Comparison of ENCODE assay signal across 20 mouse cellular contexts in the genomic region with DNA sequence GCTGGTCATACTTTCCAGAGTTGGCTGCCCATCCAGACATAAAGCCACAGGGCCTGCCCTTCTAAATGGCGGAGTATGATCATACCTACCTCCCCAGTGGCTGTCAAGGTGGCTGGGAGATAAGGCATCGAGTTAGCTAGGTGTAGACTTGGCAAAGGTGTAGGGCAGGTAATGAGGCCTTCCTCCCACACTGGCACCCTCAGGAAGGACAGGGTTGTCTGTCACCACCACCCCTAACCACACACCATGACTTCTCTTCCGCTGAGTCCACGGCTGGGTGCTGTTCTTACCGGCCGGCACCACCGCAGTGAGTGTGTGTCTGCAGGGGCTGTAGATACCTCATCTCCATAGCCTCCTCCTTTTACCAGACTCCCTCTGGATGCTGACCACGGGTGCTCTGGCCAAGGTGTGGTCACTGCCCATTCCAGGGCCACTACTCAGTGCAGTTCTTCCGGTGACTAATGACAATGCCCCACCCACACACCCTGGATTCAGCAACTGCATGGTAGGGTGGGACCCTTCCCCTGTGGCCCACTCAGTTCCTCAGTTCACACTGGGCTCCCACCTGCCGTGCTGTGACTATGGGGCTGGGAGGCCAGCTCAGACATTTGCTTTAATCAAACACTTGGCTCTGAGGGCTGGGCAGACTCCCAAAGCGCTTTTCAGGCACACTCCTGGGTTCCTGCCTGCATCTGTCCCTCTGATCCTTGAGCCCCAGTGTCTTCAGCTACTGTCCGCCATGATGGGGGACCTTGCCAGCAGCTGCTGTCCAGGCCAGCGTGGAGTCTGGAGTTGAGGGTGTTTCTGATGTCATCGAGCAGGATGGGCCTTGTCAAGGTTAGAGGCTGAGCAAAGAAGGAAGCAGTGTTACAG. TPM values are rescaled to one million over a fixed set of nuclear protein-coding genes. Genes with fewer than 3 reads are reported as not detected.
DNase-seq lines count a peak whose midpoint lies in the region; ATAC-seq and TF ChIP-seq lines count a peak whose summit lies in the region.
"Had no signal": no experiment of that assay in that cellular context is flagged by ENCODE, and none has a peak within 500 bp of the region (broad histone marks: within the 10 kb centered on the region; RNA-seq: fewer than 3 reads in every experiment).

No protein-coding gene starts in this region.

- no peak overlapping the region for H3K4me2 ChIP-seq in hindbrain, embryonic 14.5 days (replicated peaks)
- no peak overlapping the region for H3K4me2 ChIP-seq in CH12.LX (ENCODE audit: insufficient read depth, low read depth, poor library complexity, severe bottlenecking)
- H3K4me2 ChIP-seq in forebrain, embryonic 13.5 days = no peak overlapping the region
- H3K4me2 ChIP-seq: heart, embryonic 15.5 days; limb, embryonic 13.5 days; liver, embryonic 15.5 days; midbrain, embryonic 11.5 days had no signal

- H3K9ac ChIP-seq in hindbrain, embryonic 14.5 days = no peak overlapping the region
- no peak overlapping the region for H3K9ac ChIP-seq in CH12.LX (ENCODE audit: insufficient read depth, low read depth)
- no peak overlapping the region for H3K9ac ChIP-seq in forebrain, embryonic 13.5 days
- H3K9ac ChIP-seq: heart, embryonic 15.5 days; limb, embryonic 13.5 days; liver, embryonic 15.5 days had no signal

- in situ Hi-C loops in CH12.LX (cut with MboI; ENCODE audit: low pct_ligation_motif_present, low pct_unique_long_range_greater_than_20kb, low sequenced_read_pairs) = no loop called here

- no peak for TF ChIP-seq RAD21 in CH12.LX (IDR thresholded peaks at IDR 0.05; ENCODE audit: low read depth, low read length)

- 0 out of 2 replicates have a peak overlapping the region, but pooled peaks have one; percentile 29 for H3K27ac ChIP-seq in hindbrain, embryonic 10.5 days
- no peak overlapping the region for H3K27ac ChIP-seq in hindbrain, embryonic 14.5 days
- no peak overlapping the region for H3K27ac ChIP-seq in CH12.LX (ENCODE audit: insufficient read depth, low read depth)
- H3K27ac ChIP-seq in forebrain, embryonic 13.5 days = no peak overlapping the region
- H3K27ac ChIP-seq: heart, adult 2 months; heart, embryonic 15.5 days; limb, embryonic 13.5 days; liver, embryonic 15.5 days had no signal

- H3K9me3 ChIP-seq in hindbrain, embryonic 10.5 days = no peaks in the 10 kb centered on the region
- H3K9me3 ChIP-seq in hindbrain, embryonic 14.5 days (ENCODE audit: control insufficient read depth, low read length) = no peaks in the 10 kb centered on the region
- no peaks in the 10 kb centered on the region for H3K9me3 ChIP-seq in CH12.LX (replicated peaks; ENCODE audit: low read length)
- H3K9me3 ChIP-seq in forebrain, embryonic 13.5 days (replicated peaks) = no peaks in the 10 kb centered on the region
- H3K9me3 ChIP-seq: heart, embryonic 15.5 days; limb, embryonic 13.5 days; liver, embryonic 15.5 days had no signal

- intact Hi-C loops in left cerebral cortex, postnatal 10 days (cut with DNase I) = no loop called here

- WGBS in hindbrain, embryonic 10.5 days = 88% methylated on average over 14 of the region's 14 CpGs
- WGBS in hindbrain, embryonic 14.5 days = 89% methylated on average over 14 of the region's 14 CpGs
- WGBS in forebrain, embryonic 13.5 days = 85% methylated on average over 14 of the region's 14 CpGs

- no peak for TF ChIP-seq EP300 in CH12.LX (IDR thresholded peaks at IDR 0.05; ENCODE audit: low read length)

- no peaks in the 10 kb centered on the region for H3K79me2 ChIP-seq in CH12.LX (replicated peaks; ENCODE audit: control insufficient read depth, extremely low read depth, insufficient read depth, poor library complexity, severe bottlenecking)

- no peak for TF ChIP-seq POLR2A in CH12.LX (IDR thresholded peaks at IDR 0.05; ENCODE audit: low read depth, low read length)

- H3K27me3 ChIP-seq in hindbrain, embryonic 10.5 days (ENCODE audit: insufficient read depth, poor library complexity, severe bottlenecking) = peaks cover 23% of the 10 kb centered on the region; the same call in 1 of the 2 replicates
- no peaks in the 10 kb centered on the region for H3K27me3 ChIP-seq in hindbrain, embryonic 14.5 days (ENCODE audit: control insufficient read depth, insufficient read depth, low read length)
- H3K27me3 ChIP-seq in CH12.LX (replicated peaks) = peaks cover 58% of the 10 kb centered on the region
- peaks cover 7% of the 10 kb centered on the region; the same call in 1 of the 2 replicates for H3K27me3 ChIP-seq in forebrain, embryonic 13.5 days

- peaks cover 59% of the 10 kb centered on the region for H3K4me1 ChIP-seq in hindbrain, embryonic 10.5 days (replicated peaks)
- peaks cover 43% of the 10 kb centered on the region for H3K4me1 ChIP-seq in hindbrain, embryonic 14.5 days (replicated peaks; ENCODE audit: control insufficient read depth, insufficient read depth, low read length)
- peaks cover 6 to 25% of the 10 kb centered on the region in 2 experiments for H3K4me1 ChIP-seq in CH12.LX (ENCODE audit: control insufficient read depth in 1 of 2, insufficient read depth in 2 of 2)
- H3K4me1 ChIP-seq in forebrain, embryonic 13.5 days = peaks cover 41% of the 10 kb centered on the region

- no peaks in the 10 kb centered on the region for H3K36me3 ChIP-seq in hindbrain, embryonic 10.5 days
- no peaks in the 10 kb centered on the region for H3K36me3 ChIP-seq in hindbrain, embryonic 14.5 days (replicated peaks; ENCODE audit: control insufficient read depth, insufficient read depth)
- peaks cover 0 to 2% of the 10 kb centered on the region in 2 experiments for H3K36me3 ChIP-seq in CH12.LX (replicated peaks in 1 of 2; ENCODE audit: control insufficient read depth in 1 of 2, insufficient read depth in 1 of 2, low read length in 1 of 2)
- no peaks in the 10 kb centered on the region for H3K36me3 ChIP-seq in forebrain, embryonic 13.5 days (ENCODE audit: poor library complexity, severe bottlenecking)
- H3K36me3 ChIP-seq: heart, embryonic 15.5 days; liver, embryonic 15.5 days had no signal

- dilution Hi-C loops in CH12.LX (cut with MboI; ENCODE audit: extremely low pct_ligation_motif_present, extremely low pct_unique_long_range_greater_than_20kb, low sequenced_read_pairs) = no loop called here

- ATAC-seq in hindbrain, embryonic 14.5 days (ENCODE audit: low FRiP score) = no peak
- 0 out of 2 replicates have a peak, but pooled peaks have one; percentile 19 for ATAC-seq in monocyte, adult 5-6 weeks (replicated peaks; ENCODE audit: insufficient number of reproducible peaks, low FRiP score, low TSS enrichment, poor library complexity, severe bottlenecking)
- no peak for ATAC-seq in forebrain, embryonic 13.5 days
- ATAC-seq in granulocyte monocyte progenitor cell, adult 5-6 weeks (replicated peaks; ENCODE audit: poor library complexity, severe bottlenecking) = no peak
- ATAC-seq: Patski had no signal

- TF ChIP-seq CTCF in CH12.LX (conservative IDR thresholded peaks at IDR 0.05 in 1 of 2, IDR thresholded peaks at IDR 0.05 in 1 of 2; ENCODE audit: low read depth in 2 of 2, low read length in 2 of 2) = no peak

- H3K4me3 ChIP-seq in hindbrain, embryonic 10.5 days = no peak overlapping the region
- no peak overlapping the region for H3K4me3 ChIP-seq in hindbrain, embryonic 14.5 days (replicated peaks; ENCODE audit: low read length)
- H3K4me3 ChIP-seq in CH12.LX (replicated peaks in 1 of 3; ENCODE audit: low read depth in 2 of 3, low read length in 2 of 3, poor library complexity in 1 of 3) = no peak overlapping the region
- no peak overlapping the region for H3K4me3 ChIP-seq in forebrain, embryonic 13.5 days
- H3K4me3 ChIP-seq: heart, adult 2 months; heart, embryonic 15.5 days; limb, embryonic 13.5 days; liver, embryonic 15.5 days had no signal

- no peak for DNase-seq in hindbrain, embryonic 10.5 days (ENCODE audit: low spot score)
- DNase-seq in hindbrain, embryonic 14.5 days (ENCODE audit: low spot score) = no peak
- DNase-seq in 3134 (ENCODE audit: extremely low read depth, insufficient read length, low spot score) (peak; percentile 84), CH12.LX (ENCODE audit: extremely low read depth) (no peak)
- DNase-seq in left cerebral cortex, postnatal 10 days (ENCODE audit: extremely low spot score in 1 of 2, low spot score in 2 of 2) = no peak
- DNase-seq: cerebellum, adult 9-11 months; gastrocnemius, postnatal 10 days; heart, adult 2 months; kidney, adult 9 months; right cerebral cortex, adult 18-20 months had no signal

TF ChIP-seq in CH12.LX, 34 proteins besides CTCF, POLR2A, EP300 and RAD21:
- TF ChIP-seq UBTF (IDR thresholded peaks at IDR 0.05; ENCODE audit: low read depth, low read length) (no peak), MAX (IDR thresholded peaks at IDR 0.05; ENCODE audit: low read length) (0 out of 2 replicates have a peak, but pooled peaks have one; percentile 12)

RNA-seq across cellular contexts. Expression of a gene that starts 0.9 kb away (rescaled TPM):
- polyA plus RNA-seq in hindbrain, embryonic 10.5 days (2016; fragmentation: Nextera tagmentation; extraction: Ambion mirVana) = 0.12 and 0.20 TPM in 2 replicates
- not detected in 2 replicates for polyA plus RNA-seq in hindbrain, embryonic 14.5 days (2014; fragmentation: Nextera tagmentation; extraction: Ambion mirVana)
- total RNA-seq in CH12.LX (2012; rRNA removed) (not detected in 2 replicates), CH12.LX (2014; rRNA removed) (not detected in 2 replicates)
- not detected in 2 replicates for polyA plus RNA-seq in CH12.LX (2012; ENCODE audit: insufficient read length, low read depth)
- 9.8 to 19.1 TPM (median 10.5 TPM) in 3 replicates for total RNA-seq in monocyte, adult 5-6 weeks (2017)
- polyA plus RNA-seq in forebrain, embryonic 13.5 days (2015; fragmentation: Nextera tagmentation; extraction: Ambion mirVana) = 0.13 and 0.19 TPM in 2 replicates
- not detected in 2 replicates for total RNA-seq in granulocyte monocyte progenitor cell, adult 5-6 weeks (2014; fragmentation: Nextera tagmentation)
- total RNA-seq in granulocyte monocyte progenitor cell, adult 5-6 weeks (2017) = not detected in 2 replicates
- total RNA-seq in left cerebral cortex, postnatal 10 days (2021) = not detected
- total RNA-seq: adrenal gland, postnatal 4 days; gastrocnemius, postnatal 10 days; heart, adult 2 months; hematopoietic stem cell, adult 5-6 weeks had no signal
- polyA plus RNA-seq: Patski had no signal

RNA-seq across cellular contexts. Expression of a gene that starts 34.5 kb away (rescaled TPM):
- polyA plus RNA-seq in hindbrain, embryonic 10.5 days (2016; fragmentation: Nextera tagmentation; extraction: Ambion mirVana) = 0.60 and 2.0 TPM in 2 replicates
- polyA plus RNA-seq in hindbrain, embryonic 14.5 days (2014; fragmentation: Nextera tagmentation; extraction: Ambion mirVana) = 5.0 and 5.6 TPM in 2 replicates
- total RNA-seq in CH12.LX (2012; rRNA removed) (0.04 TPM in 2 replicates), CH12.LX (2014; rRNA removed) (0.04 and 0.15 TPM in 2 replicates)
- 0.09 and 0.10 TPM in 2 replicates for polyA plus RNA-seq in CH12.LX (2012; ENCODE audit: insufficient read length, low read depth)
- total RNA-seq in monocyte, adult 5-6 weeks (2017) = 0.19 TPM in 1 of 3 replicates, not detected in the others
- 1.2 and 1.5 TPM in 2 replicates for polyA plus RNA-seq in forebrain, embryonic 13.5 days (2015; fragmentation: Nextera tagmentation; extraction: Ambion mirVana)
- total RNA-seq in granulocyte monocyte progenitor cell, adult 5-6 weeks (2014; fragmentation: Nextera tagmentation) = not detected in 2 replicates
- not detected in 2 replicates for total RNA-seq in granulocyte monocyte progenitor cell, adult 5-6 weeks (2017)
- 10 to 100 TPM in 1 of 2 experiments, 1 to 10 TPM in 1; 7.0 to 13.3 TPM for total RNA-seq in left cerebral cortex, postnatal 10 days (2021)
- total RNA-seq: heart, adult 2 months; hematopoietic stem cell, adult 5-6 weeks had no signal
- polyA plus RNA-seq: heart, adult 2 months; heart, embryonic 15.5 days; liver, embryonic 15.5 days had no signal

Comparison
In these comparisons a context has a peak if more than half of its experiments do, and no peak if none do; other contexts are left out.
1. RNA of a gene that starts 0.9 kb away (total RNA-seq): 9.8 to 19.1 TPM in monocyte, adult 5-6 weeks; not detected in left cerebral cortex, postnatal 10 days, not detected in CH12.LX and not detected in granulocyte monocyte progenitor cell, adult 5-6 weeks; every median in the first group is over 10 times any median in the second.